Comparison of ENCODE assay signal across 43 mouse cellular contexts in genomic region chr7:27381560-27381959, GRCm38 (mm10). TPM values are rescaled to one million over a fixed set of nuclear protein-coding genes. Genes with fewer than 3 reads are reported as not detected.
"Had no signal": no experiment of that assay in that cellular context is flagged by ENCODE, and none has a peak within 500 bp of the region (broad histone marks: within the 10 kb centered on the region; RNA-seq: fewer than 3 reads in every experiment).

No protein-coding gene starts in this region.

- H3K4me1 ChIP-seq: limb, embryonic 10.5 days; limb, embryonic 12.5 days; lung, embryonic 15.5 days; midbrain, embryonic 12.5 days; midbrain, embryonic 15.5 days had no signal

- H3K36me3 ChIP-seq: limb, embryonic 10.5 days; limb, embryonic 12.5 days; limb, embryonic 13.5 days; limb, embryonic 15.5 days; liver, embryonic 12.5 days; liver, embryonic 13.5 days; liver, embryonic 15.5 days; lung, embryonic 15.5 days; midbrain, embryonic 10.5 days; midbrain, embryonic 12.5 days; midbrain, embryonic 13.5 days; midbrain, embryonic 15.5 days had no signal

- H3K27ac ChIP-seq: limb, embryonic 10.5 days; limb, embryonic 12.5 days; limb, embryonic 13.5 days; limb, embryonic 15.5 days; liver, embryonic 12.5 days; liver, embryonic 13.5 days; liver, embryonic 14.5 days; liver, embryonic 15.5 days; lung, embryonic 15.5 days; macrophage; midbrain, embryonic 10.5 days; midbrain, embryonic 12.5 days; midbrain, embryonic 13.5 days; midbrain, embryonic 15.5 days had no signal

- H3K4me3 ChIP-seq: limb, embryonic 10.5 days; limb, embryonic 12.5 days; limb, embryonic 13.5 days; limb, embryonic 15.5 days; liver, embryonic 12.5 days; liver, embryonic 13.5 days; liver, embryonic 15.5 days; lung, embryonic 15.5 days; megakaryocyte, embryonic 14.5 days; midbrain, embryonic 10.5 days; midbrain, embryonic 12.5 days; midbrain, embryonic 13.5 days; midbrain, embryonic 15.5 days; myocyte had no signal

- H3K9ac ChIP-seq: limb, embryonic 12.5 days; limb, embryonic 13.5 days; limb, embryonic 15.5 days; liver, embryonic 12.5 days; liver, embryonic 13.5 days; liver, embryonic 14.5 days; liver, embryonic 15.5 days; liver, postnatal 0 days; lung, embryonic 14.5 days; lung, embryonic 15.5 days; midbrain, embryonic 12.5 days; midbrain, embryonic 13.5 days; midbrain, embryonic 15.5 days had no signal

- H3K9me3 ChIP-seq: limb, embryonic 10.5 days; limb, embryonic 12.5 days; limb, embryonic 13.5 days; limb, embryonic 15.5 days; liver, embryonic 12.5 days; liver, embryonic 13.5 days; liver, embryonic 15.5 days; lung, embryonic 15.5 days; midbrain, embryonic 10.5 days; midbrain, embryonic 12.5 days; midbrain, embryonic 13.5 days; midbrain, embryonic 15.5 days had no signal

- ATAC-seq: liver, embryonic 12.5 days; liver, postnatal 0 days; lung, postnatal 0 days; midbrain, embryonic 13.5 days; midbrain, embryonic 15.5 days; midbrain, embryonic 16.5 days had no signal

- DNase-seq: left cerebral cortex, postnatal 4 days; liver; liver, embryonic 13.5 days; liver, postnatal 0 days; lung, adult 18-20 months; lung, adult 2 months; lung, embryonic 14.5 days; lung, postnatal 10 days; lung, postnatal 14 days; lung, postnatal 36 days; lung, postnatal 4 days; midbrain, embryonic 14.5 days had no signal

- H3K4me2 ChIP-seq: limb, embryonic 12.5 days; limb, embryonic 13.5 days; limb, embryonic 15.5 days; liver, embryonic 11.5 days; liver, embryonic 12.5 days; liver, embryonic 13.5 days; liver, embryonic 15.5 days; lung, embryonic 14.5 days; lung, embryonic 15.5 days; midbrain, embryonic 11.5 days; midbrain, embryonic 12.5 days; midbrain, embryonic 13.5 days; midbrain, embryonic 15.5 days had no signal

RNA-seq across cellular contexts. Expression of gene Gm20479, which starts 24.3 kb away (rescaled TPM):
- total RNA-seq: left cerebral cortex, adult 8-10 months; left cerebral cortex, postnatal 10 days; left cerebral cortex, postnatal 14 days; left cerebral cortex, postnatal 25 days; left cerebral cortex, postnatal 4 days; liver, adult 2 months; megakaryocyte progenitor cell, adult 5-6 weeks; megakaryocyte, adult 5-6 weeks; megakaryocyte-erythroid progenitor cell, adult 5-6 weeks; midbrain, postnatal 0 days; monocyte, adult 5-6 weeks had no signal
- polyA plus RNA-seq: limb, embryonic 10.5 days; limb, embryonic 12.5 days; limb, embryonic 13.5 days; limb, embryonic 14.5 days; liver, adult 2 months; liver, embryonic 12.5 days; liver, postnatal 0 days; lung, adult 2 months; lung, postnatal 0 days; macrophage; midbrain, embryonic 11.5 days; midbrain, embryonic 13.5 days; midbrain, embryonic 14.5 days; midbrain, embryonic 15.5 days; midbrain, embryonic 16.5 days; midbrain, postnatal 0 days; neural tube, embryonic 11.5 days had no signal

RNA-seq across cellular contexts. Expression of gene Ltbp4, which starts 44.1 kb away (rescaled TPM):
- total RNA-seq: megakaryocyte, adult 5-6 weeks; monocyte, adult 5-6 weeks had no signal
- polyA plus RNA-seq: macrophage had no signal
